3 mouse cellular contexts compared by ENCODE assay signal in the genomic region with DNA sequence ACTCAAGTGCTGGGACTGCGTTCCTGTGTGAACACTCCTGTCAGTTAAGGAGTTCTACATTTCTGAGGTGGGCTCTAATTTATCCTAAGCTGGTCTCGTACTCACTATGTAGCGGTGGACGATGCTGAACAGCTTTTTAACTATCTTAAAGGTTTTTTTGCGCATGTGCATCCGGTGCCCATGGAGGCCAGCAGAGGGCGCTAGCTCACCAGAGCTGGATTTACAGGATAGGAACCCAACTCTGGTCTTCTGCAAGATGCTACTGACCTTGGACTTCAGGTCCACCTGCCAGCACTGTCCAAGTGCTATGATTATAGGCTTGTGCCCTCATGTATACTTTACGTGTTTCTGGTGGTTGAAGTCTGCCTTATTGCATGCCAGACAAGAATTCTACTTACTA. TPM values are rescaled to one million over a fixed set of nuclear protein-coding genes. Genes with fewer than 3 reads are reported as not detected.
"Had no signal": no experiment of that assay in that cellular context is flagged by ENCODE, and none has a peak within 500 bp of the region (broad histone marks: within the 10 kb centered on the region; RNA-seq: fewer than 3 reads in every experiment).

No protein-coding gene starts in this region.

RNA-seq across cellular contexts. Expression of a gene that starts 29.7 kb away (rescaled TPM):
- total RNA-seq: layer of hippocampus, postnatal 14 days had no signal
- polyA plus RNA-seq: macrophage; thymus, postnatal 0 days had no signal
